Comparison of ENCODE assay signal across 37 mouse cellular contexts in genomic region chr7:71370128-71370527, GRCm38 (mm10). TPM values are rescaled to one million over a fixed set of nuclear protein-coding genes. Genes with fewer than 3 reads are reported as not detected.
DNase-seq lines count a peak whose midpoint lies in the region; ATAC-seq and TF ChIP-seq lines count a peak whose summit lies in the region.
"Had no signal": no experiment of that assay in that cellular context is flagged by ENCODE, and none has a peak within 500 bp of the region (broad histone marks: within the 10 kb centered on the region; RNA-seq: fewer than 3 reads in every experiment).

No protein-coding gene starts in this region.

- no peaks in the 10 kb centered on the region for H3K27me3 ChIP-seq in heart, postnatal 0 days (ENCODE audit: control insufficient read depth, insufficient read depth, low read length)
- H3K27me3 ChIP-seq in heart, embryonic 10.5 days (ENCODE audit: insufficient read depth, poor library complexity, severe bottlenecking) = no peaks in the 10 kb centered on the region
- no peaks in the 10 kb centered on the region for H3K27me3 ChIP-seq in kidney, postnatal 0 days (ENCODE audit: insufficient read depth, low read length)
- H3K27me3 ChIP-seq: embryonic facial prominence, embryonic 15.5 days; hindbrain, embryonic 15.5 days; limb, embryonic 15.5 days; liver, embryonic 15.5 days; neural tube, embryonic 13.5 days; Patski had no signal

- WGBS in heart, postnatal 0 days = 71% methylated on average over 3 of the region's 3 CpGs
- WGBS in heart, embryonic 10.5 days = 71% methylated on average over 3 of the region's 3 CpGs
- 74% methylated on average over 3 of the region's 3 CpGs for WGBS in kidney, postnatal 0 days

- intact Hi-C loops in gastrocnemius, adult 2 months (cut with DNase I) = loop anchor here (10.0 kb wide), 1 partner anchor 1025 kb away; no protein-coding TSS in a partner anchor
- intact Hi-C loops in gastrocnemius, postnatal 14 days (cut with DNase I; ENCODE audit: low total_unique reads) = no loop called here

- TF ChIP-seq EP300 in heart, postnatal 0 days (IDR thresholded peaks at IDR 0.05; ENCODE audit: low read depth) = peak; percentile 54

- no peak for TF ChIP-seq CTCF in gastrocnemius, adult 2 months (IDR thresholded peaks at IDR 0.05)
- TF ChIP-seq CTCF in heart, postnatal 0 days (IDR thresholded peaks at IDR 0.05; ENCODE audit: low read depth) = no peak
- no peak for TF ChIP-seq CTCF in kidney, postnatal 0 days (IDR thresholded peaks at IDR 0.05; ENCODE audit: low read depth)

- no peak for DNase-seq in gastrocnemius, adult 2 months
- DNase-seq in gastrocnemius, postnatal 14 days = no peak
- DNase-seq in heart, postnatal 0 days (ENCODE audit: low spot score) = no peak
- no peak for DNase-seq in heart, embryonic 10.5 days (ENCODE audit: low spot score)
- no peak for DNase-seq in kidney, postnatal 0 days (ENCODE audit: low spot score)
- no peak for DNase-seq in kidney, postnatal 14 days
- DNase-seq in testis, postnatal 10 days (ENCODE audit: low spot score) = no peak
- DNase-seq: cerebellum, adult 8-10 months; cerebellum, postnatal 25 days; forebrain, postnatal 0 days; gastrocnemius, postnatal 10 days; layer of hippocampus, adult 9-11 months; lung, embryonic 14.5 days; lung, postnatal 36 days; right cerebral cortex, postnatal 4 days; thymus, adult 2 months; thymus, postnatal 36 days had no signal

- no peaks in the 10 kb centered on the region for H3K36me3 ChIP-seq in heart, postnatal 0 days (replicated peaks; ENCODE audit: control insufficient read depth, insufficient read depth, low read length)
- no peaks in the 10 kb centered on the region for H3K36me3 ChIP-seq in heart, embryonic 10.5 days
- no peaks in the 10 kb centered on the region for H3K36me3 ChIP-seq in kidney, postnatal 0 days (ENCODE audit: insufficient read depth, low read length)
- H3K36me3 ChIP-seq: embryonic facial prominence, embryonic 10.5 days; embryonic facial prominence, embryonic 15.5 days; forebrain, embryonic 12.5 days; hindbrain, embryonic 10.5 days; hindbrain, embryonic 15.5 days; limb, embryonic 10.5 days; limb, embryonic 15.5 days; liver, embryonic 15.5 days; midbrain, embryonic 12.5 days; neural tube, embryonic 13.5 days had no signal

- H3K9me3 ChIP-seq in heart, postnatal 0 days (replicated peaks; ENCODE audit: control insufficient read depth, low read length) = no peaks in the 10 kb centered on the region
- H3K9me3 ChIP-seq in heart, embryonic 10.5 days = no peaks in the 10 kb centered on the region
- H3K9me3 ChIP-seq in kidney, postnatal 0 days (replicated peaks; ENCODE audit: low read length) = no peaks in the 10 kb centered on the region
- H3K9me3 ChIP-seq: embryonic facial prominence, embryonic 10.5 days; embryonic facial prominence, embryonic 15.5 days; forebrain, embryonic 12.5 days; hindbrain, embryonic 10.5 days; hindbrain, embryonic 15.5 days; limb, embryonic 10.5 days; limb, embryonic 15.5 days; liver, embryonic 15.5 days; midbrain, embryonic 12.5 days; neural tube, embryonic 13.5 days had no signal

- ATAC-seq in heart, postnatal 0 days (ENCODE audit: insufficient read depth, low read depth) = 0 out of 2 replicates have a peak, but pooled peaks have one; percentile 33
- ATAC-seq in kidney, postnatal 0 days (replicated peaks; ENCODE audit: low FRiP score, low read depth) = no peak
- ATAC-seq: forebrain, postnatal 0 days; inflammation-experienced regulatory T-cells, adult 6 months; Patski had no signal

- H3K4me2 ChIP-seq in heart, postnatal 0 days (ENCODE audit: low read depth, low read length) = no peak overlapping the region
- H3K4me2 ChIP-seq in kidney, postnatal 0 days (ENCODE audit: low read length) = no peak overlapping the region
- H3K4me2 ChIP-seq: embryonic facial prominence, embryonic 15.5 days; forebrain, embryonic 12.5 days; hindbrain, embryonic 15.5 days; limb, embryonic 15.5 days; liver, embryonic 15.5 days; lung, embryonic 14.5 days; midbrain, embryonic 12.5 days; neural tube, embryonic 13.5 days had no signal

- peak overlapping the region; percentile 58; the same call in 1 of the 2 replicates for H3K27ac ChIP-seq in gastrocnemius, adult 2 months
- no peak overlapping the region for H3K27ac ChIP-seq in heart, postnatal 0 days (ENCODE audit: low read depth)
- H3K27ac ChIP-seq in heart, embryonic 10.5 days = no peak overlapping the region
- peak overlapping the region; percentile 67; the same call in 1 of the 2 replicates for H3K27ac ChIP-seq in kidney, postnatal 0 days
- H3K27ac ChIP-seq: embryonic facial prominence, embryonic 15.5 days; forebrain, embryonic 12.5 days; hindbrain, embryonic 10.5 days; hindbrain, embryonic 15.5 days; limb, embryonic 15.5 days; liver, embryonic 15.5 days; midbrain, embryonic 12.5 days; neural tube, embryonic 13.5 days; stomach, postnatal 0 days had no signal

- H3K9ac ChIP-seq in heart, postnatal 0 days (replicated peaks; ENCODE audit: low read depth, low read length) = no peak overlapping the region
- no peak overlapping the region for H3K9ac ChIP-seq in kidney, postnatal 0 days (ENCODE audit: low read depth, low read length)
- H3K9ac ChIP-seq: embryonic facial prominence, embryonic 15.5 days; forebrain, embryonic 12.5 days; forebrain, postnatal 0 days; hindbrain, embryonic 15.5 days; limb, embryonic 15.5 days; liver, embryonic 15.5 days; lung, embryonic 14.5 days; midbrain, embryonic 12.5 days; neural tube, embryonic 13.5 days had no signal

- H3K4me3 ChIP-seq in gastrocnemius, adult 2 months = no peak overlapping the region
- no peak overlapping the region for H3K4me3 ChIP-seq in heart, postnatal 0 days (ENCODE audit: low read depth, low read length)
- H3K4me3 ChIP-seq in heart, embryonic 10.5 days = no peak overlapping the region
- H3K4me3 ChIP-seq in kidney, postnatal 0 days (replicated peaks; ENCODE audit: low read depth, low read length) = no peak overlapping the region
- H3K4me3 ChIP-seq: embryonic facial prominence, embryonic 10.5 days; embryonic facial prominence, embryonic 15.5 days; forebrain, embryonic 12.5 days; hindbrain, embryonic 10.5 days; hindbrain, embryonic 15.5 days; limb, embryonic 10.5 days; limb, embryonic 15.5 days; liver, embryonic 15.5 days; midbrain, embryonic 12.5 days; neural tube, embryonic 13.5 days had no signal

- 0 out of 2 replicates have a peak, but pooled peaks cover 10% of the 10 kb centered on the region for H3K4me1 ChIP-seq in heart, postnatal 0 days (ENCODE audit: control insufficient read depth, insufficient read depth)
- peaks cover 12% of the 10 kb centered on the region for H3K4me1 ChIP-seq in heart, embryonic 10.5 days
- H3K4me1 ChIP-seq in kidney, postnatal 0 days (replicated peaks; ENCODE audit: insufficient read depth, low read length) = 0 out of 2 replicates have a peak, but pooled peaks cover 6% of the 10 kb centered on the region
- H3K4me1 ChIP-seq: embryonic facial prominence, embryonic 15.5 days; forebrain, embryonic 12.5 days; hindbrain, embryonic 15.5 days; limb, embryonic 15.5 days; liver, embryonic 15.5 days; midbrain, embryonic 12.5 days had no signal

RNA-seq across cellular contexts. Expression of gene Gm10295, which starts 18.8 kb away (rescaled TPM):
- total RNA-seq in gastrocnemius, adult 2 months (2021) = not detected
- total RNA-seq in gastrocnemius, postnatal 14 days (2021) = not detected
- total RNA-seq in heart, postnatal 0 days (2014; rRNA removed; ENCODE audit: low replicate concordance) = not detected in 2 replicates
- not detected in 2 replicates for polyA plus RNA-seq in heart, postnatal 0 days (2015; fragmentation: Nextera tagmentation; extraction: Ambion mirVana)
- polyA plus RNA-seq in heart, embryonic 10.5 days (2016; fragmentation: Nextera tagmentation; extraction: Ambion mirVana) = not detected in 2 replicates
- not detected in 2 replicates for polyA plus RNA-seq in kidney, postnatal 0 days (2015; fragmentation: Nextera tagmentation; extraction: Ambion mirVana)
- total RNA-seq: adrenal gland, postnatal 4 days; forebrain, postnatal 0 days; gastrocnemius, postnatal 10 days; granulocyte monocyte progenitor cell, adult 5-6 weeks; left cerebral cortex, postnatal 10 days; megakaryocyte, adult 5-6 weeks; MEL had no signal
- polyA plus RNA-seq: embryonic facial prominence, embryonic 10.5 days; embryonic facial prominence, embryonic 15.5 days; forebrain, embryonic 12.5 days; forebrain, postnatal 0 days; heart, embryonic 16.5 days; hindbrain, embryonic 15.5 days; limb, embryonic 10.5 days; limb, embryonic 15.5 days; liver, embryonic 15.5 days; lung, embryonic 14.5 days; midbrain, embryonic 12.5 days; neural tube, embryonic 13.5 days; Patski; spleen, adult 2 months; stomach, postnatal 0 days; thymus, adult 2 months had no signal

Comparison
In these comparisons a context has a peak if more than half of its experiments do, and no peak if none do; other contexts are left out.
1. H3K27ac ChIP-seq: peak in gastrocnemius, adult 2 months (single experiment) and kidney, postnatal 0 days (single experiment); none in heart, postnatal 0 days (single experiment) and heart, embryonic 10.5 days (single experiment).